Mouse (Mus musculus): ENCODE data around the gene Ergic1.

Ergic1 gene

DNA sequence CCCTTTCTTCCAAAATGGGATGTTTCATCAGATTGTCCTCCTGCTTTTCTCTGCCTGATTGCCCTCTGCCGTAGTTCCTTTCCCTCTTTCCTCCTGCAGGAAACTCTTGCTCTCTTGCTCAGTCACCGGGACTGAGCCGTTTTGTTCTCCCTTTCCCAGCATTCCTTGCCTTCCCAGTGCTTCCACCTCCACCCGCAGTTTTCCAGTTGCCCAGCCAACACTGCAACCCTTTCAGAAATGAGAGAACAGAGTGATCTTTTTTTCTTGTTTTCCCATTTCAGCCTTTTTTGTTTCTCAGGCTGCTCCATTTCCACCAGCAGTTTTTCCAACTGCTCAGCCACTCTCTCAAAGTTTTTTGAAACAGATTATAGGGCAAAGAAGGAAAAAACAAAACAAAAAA is 110.0 kb downstream of the Ergic1 start:
- no peak for DNase-seq

DNA sequence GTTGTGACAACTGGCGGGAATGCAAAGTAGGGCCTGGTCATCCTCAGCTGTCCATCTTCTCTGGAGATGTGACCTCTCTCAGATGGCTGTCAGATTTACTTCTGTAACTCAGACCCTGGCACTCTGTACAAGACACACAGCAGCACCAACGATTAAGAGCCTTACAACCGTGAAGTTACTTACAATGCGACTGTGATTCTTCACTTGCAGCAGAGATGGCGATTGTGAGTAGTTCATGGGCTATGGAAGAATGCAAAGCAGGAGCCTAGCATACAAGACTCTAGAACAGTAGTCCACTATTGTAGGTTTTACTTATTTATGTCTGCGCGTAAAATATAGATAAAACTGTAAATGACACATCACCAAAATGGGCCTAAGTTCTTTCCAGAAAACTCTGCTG is 114.6 kb downstream of the Ergic1 start:
- no peak for DNase-seq

DNA sequence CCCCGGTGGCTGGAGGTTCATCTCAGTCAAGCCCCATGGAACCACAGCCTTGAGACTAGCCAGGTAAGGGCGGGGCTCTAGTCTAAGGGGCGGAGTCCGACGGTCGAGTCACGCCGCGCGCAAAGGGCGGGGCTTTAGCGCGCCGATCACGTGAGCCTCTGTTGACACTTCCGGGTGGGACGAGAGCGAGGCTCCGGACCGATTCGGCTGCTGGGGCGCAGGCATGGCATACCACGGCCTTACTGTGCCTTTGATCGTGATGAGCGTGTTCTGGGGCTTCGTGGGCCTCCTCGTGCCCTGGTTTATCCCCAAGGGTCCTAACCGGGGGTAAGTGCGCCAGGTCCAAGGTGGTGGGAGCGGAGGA is 114.9 kb downstream of the Ergic1 start:
- DNase-seq: peak; percentile 91 to 93

DNA sequence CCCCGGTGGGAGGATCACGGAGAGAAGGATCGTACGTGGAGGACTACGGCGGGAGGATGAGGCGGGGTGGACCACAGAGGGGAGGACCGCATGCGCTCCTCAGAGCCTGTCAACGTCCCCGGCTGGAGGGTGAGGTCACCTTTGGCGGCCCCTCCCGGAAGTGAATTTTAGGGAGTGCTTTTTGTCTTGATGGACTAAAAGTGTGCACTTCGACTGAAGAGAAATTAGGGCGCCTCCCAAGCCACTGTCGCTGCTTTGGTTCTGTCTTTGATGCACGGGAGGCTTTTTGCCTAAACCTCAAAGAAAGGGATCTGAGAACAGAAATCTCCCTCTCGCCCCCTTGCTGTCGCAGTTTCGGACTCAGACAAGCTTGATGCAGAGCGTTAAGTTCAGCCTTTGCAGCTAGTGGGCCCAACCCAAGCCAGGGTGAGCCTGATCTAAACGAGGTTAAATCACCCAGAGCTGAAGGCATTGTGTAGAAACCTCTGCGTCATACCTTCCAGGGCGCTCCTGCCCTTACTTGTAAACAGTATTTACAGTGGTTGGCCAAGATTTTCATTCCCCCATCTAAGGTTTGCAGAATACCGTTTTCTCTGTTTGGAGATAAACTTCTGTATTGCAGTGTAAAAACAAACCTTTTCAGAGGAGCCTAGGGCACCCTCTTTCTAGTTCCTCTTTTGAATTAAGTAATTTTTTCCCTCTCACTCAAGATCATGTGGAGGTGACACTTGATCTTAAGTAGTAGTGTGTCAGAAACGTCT is 115.5 kb downstream of the Ergic1 start:
- DNase-seq: peak in 1 of 2 experiments; percentile 79

DNA sequence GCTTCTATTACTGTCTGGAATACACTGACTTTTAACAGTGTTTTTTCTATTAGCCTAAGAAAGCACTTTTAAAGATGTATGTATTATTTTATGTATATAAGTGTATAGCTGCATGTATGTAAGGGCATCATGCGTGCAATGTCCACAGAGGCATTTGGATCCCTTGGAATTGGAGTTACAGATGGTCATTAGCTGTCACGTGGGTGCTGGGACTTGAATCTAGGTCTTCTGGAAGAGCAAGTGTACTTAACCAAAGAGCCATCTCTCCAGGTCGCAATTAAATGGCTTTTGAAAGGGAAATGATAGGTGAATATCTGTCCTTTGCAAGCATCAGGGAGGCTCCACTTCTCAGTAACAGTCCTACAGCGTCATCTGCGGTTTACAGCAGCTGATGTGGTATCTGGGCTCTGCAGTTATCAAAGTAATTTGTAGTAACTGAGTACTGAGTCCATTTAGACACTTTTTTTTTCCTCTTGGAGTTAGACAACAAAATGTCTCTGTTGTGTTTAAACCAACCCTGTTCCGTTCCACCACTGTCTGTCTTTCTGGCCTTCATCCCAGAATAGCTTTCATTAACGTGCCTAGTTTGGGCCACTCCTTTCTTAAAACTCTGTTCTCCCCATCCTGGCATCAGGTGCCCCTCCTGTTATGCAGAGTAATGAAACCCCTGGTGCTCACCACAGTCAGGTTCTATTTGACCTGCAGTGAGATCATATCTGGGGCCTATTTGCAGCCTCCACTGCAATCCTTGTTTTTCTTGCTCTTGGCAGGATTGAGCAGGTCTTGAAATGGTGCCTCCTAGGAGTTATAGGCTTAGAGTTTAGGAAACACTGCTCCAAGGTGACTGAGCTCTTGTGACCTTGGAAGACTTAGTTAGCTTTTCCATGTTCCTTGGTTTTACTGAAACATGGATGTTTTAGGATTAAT is 116.7 kb downstream of the Ergic1 start:
- no peak for DNase-seq

DNA sequence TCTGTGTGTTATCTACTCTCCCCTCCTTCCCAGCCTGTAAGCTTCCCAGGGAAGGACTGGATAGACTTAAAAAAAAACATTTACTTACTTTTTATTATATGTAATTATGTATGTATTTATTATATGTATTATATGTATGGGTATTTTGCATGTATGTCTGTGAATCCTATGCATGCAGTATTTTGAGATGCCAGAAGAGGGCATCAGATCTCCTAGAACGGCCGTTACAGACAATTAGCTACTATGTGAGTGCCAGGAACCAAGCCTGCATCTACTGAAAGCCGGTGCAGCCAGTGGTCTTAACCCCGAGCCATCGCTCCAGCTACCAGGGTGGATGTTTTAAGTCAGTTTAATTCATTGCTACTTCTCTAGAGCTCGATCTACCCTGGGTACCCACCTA is 120.0 kb downstream of the Ergic1 start:
- DNase-seq: no peak

DNA sequence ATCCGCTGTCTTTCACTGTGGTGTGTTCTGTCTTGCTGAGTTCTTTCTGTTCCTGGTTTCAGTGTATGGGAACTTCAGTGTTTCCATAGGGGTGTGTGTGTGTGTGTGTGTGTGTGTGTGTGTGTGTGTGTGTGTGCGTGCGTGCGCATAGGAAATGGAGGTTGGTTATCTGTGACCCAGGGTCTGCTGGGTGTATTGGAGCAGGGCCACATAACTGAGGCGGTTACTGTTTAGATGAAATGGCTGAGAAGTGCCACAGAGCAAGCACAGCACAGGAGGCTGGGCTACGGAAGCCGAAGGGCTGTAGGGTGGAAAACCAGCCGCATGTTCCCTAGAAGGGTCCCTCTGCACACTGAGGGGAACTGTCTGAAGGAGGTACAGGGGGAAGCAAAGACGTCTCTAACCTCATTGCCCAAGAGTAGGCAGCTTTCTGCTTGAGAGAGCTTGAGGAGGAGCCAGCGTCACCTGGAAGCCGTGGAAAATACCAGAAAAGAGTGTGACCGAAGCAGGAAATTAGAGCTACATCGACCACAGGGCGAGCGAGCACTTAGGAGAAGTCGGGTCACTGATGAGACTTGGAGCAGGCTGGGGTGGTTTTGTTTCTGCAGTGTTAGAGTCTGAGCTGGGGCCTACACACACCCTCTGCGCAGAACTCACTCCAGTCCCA is 125.2 kb downstream of the Ergic1 start:
- DNase-seq: no peak

DNA sequence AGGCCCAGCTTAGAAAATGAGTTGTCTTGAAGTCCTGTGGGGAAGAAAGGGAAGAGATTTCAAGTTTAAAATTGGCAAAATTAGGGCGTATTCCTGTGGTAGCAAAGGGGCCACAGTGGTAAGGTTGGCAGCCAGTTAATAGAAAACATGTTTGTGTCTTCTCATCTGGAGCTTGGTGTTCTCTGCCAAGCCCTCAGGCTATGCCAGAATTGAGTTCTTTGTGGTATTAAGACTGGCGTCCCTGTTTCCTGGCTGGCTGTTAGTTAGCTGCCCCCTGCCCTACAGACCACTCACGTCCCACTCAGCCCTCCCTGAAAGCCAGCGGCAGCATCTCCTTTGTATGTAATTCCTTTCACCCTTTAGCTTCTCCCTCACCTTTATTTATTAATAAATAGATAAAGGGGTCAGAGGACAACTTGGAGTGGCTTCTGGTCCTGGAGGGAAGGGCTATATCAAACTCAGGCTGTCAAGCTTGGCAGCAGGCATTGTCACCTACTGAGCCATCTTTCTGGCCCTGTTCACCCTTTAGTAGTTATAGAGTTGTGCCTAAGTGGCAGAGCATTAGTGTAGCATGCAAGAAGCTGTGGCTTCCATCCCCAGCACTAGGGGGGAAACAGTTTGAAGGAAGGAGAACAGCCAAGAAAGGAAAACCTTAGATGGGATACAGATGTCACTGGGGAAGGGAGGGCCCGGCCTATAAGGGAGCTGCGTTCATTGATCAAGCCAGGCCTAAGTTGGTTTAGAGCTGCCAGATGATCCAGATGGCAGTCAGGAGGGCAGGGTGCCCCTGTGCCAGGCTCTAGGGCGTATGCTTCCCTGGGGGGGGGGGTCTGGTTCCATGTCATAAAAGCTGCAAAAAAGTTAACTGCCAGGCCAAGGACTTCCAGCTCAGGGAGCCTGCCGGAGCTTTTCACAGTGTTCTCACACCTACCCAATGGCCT is 127.8 kb downstream of the Ergic1 start:
- no peak for DNase-seq

DNA sequence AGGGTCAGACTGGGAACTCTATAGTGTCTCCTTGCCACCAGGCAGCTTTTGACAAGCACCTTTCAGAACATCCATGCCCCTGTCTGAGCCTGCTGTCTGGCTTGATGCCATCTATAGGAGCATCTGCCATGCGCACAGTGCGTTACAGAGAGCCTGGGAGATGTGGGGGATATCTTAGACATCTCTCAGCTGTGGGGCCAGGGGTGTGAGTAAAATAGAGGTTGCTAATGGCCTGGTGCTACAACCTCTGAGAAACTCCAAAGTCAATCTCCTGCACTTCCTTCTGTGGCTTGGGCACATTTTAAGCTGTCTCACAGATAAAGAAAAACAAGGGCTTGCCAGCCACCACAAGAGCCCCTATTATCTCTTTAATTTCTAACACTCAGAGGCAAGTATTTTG is 128.5 kb downstream of the Ergic1 start:
- no peak for DNase-seq

DNA sequence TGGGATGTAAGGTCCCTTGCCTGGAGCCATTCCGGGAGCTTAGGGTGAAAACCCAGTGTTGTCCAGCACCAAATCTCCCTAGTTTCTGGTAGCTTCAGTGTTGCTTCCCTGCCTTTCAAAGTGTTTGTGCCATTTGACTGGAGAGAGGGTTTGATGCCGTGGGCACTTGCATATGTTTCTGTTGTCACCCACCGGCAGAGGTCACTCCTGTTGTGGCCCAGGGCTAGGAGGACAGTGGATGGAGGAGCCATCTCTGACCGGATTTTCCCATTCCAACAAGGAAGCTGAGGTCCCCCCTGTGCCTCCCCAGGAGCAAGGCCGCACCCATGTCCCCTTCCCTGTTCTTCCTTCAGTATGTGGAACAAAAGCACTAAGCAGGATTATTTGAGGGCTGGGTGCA is 128.9 kb downstream of the Ergic1 start:
- DNase-seq: peak in 1 of 2 experiments; percentile 43

DNA sequence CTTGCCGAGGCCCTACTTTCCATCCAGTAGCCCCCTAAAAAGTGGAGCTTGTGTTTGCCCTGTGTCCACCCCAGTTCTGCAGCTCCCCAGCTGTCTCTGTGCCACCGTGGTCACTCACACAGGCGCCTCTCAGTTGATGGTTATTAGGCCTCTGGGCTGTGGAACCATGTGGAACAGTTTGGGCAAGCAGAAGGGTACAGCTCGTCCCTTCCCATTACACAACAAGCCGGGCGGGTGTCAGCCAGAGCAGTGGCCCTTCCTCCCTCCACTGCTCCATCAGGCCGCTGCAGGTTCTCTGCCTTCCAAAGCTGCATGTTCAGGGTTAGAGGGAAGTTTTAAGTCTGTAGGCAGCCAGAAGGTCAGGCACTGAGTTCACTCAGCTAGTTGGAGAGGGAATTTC is 129.8 kb downstream of the Ergic1 start:
- DNase-seq: no peak

DNA sequence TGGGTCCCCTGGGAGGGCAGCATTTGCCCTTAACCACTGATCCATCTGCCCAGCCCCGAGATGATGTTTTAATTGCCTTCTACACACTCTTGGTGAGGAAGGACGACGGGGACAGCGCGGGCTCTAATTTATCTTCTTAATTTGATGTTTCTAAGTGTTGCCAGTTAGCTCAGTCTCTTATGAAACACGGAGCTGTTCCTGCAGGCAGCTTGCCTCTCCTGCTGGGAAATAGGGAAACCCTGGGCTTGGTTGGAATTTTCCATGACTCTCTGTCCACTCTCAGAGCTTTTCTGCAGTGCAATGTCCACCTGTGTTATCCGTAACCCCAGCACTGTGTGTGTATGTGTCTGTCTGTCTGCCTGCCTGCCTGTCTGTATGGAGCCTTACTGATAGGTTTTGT is 132.1 kb downstream of the Ergic1 start:
- DNase-seq: peak; percentile 60 to 73

DNA sequence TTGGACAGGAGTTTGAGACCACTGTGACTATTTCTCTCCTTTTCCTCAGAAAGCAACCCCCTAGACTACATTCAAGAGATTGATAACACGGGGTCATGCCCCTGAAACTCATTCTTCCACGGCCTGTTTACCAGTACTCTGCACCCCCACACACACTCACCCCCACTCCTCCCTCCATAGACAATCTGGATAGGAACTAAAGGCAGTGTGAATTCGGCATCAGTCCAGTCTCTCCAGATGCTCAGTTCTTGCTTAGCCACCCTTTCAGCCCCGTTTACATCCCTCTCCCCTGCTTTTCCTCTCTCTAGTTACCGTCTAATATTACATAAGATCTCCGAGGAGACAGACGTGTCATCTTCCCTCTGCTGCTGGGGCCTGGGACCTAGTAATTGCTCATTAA is 132.9 kb downstream of the Ergic1 start:
- DNase-seq: no peak

DNA sequence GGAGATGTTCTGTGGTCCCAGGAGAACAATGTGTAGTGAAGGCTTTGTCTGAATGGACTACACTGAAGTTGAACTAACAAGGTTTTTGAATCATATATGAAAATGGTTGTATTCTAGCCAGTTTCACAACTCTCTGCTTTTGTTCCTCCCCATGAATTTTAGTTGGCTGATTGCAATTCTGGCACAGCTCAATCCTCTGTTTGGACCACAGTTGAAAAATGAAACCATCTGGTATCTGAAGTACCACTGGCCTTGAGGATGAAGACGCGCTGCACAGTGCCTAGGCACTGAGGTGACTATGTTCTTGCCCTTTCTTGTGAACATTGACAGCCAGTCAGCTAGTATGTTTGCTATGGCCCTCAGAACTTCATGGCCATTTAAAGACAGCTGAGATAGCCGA is 133.9 kb downstream of the Ergic1 start:
- DNase-seq: no peak

DNA sequence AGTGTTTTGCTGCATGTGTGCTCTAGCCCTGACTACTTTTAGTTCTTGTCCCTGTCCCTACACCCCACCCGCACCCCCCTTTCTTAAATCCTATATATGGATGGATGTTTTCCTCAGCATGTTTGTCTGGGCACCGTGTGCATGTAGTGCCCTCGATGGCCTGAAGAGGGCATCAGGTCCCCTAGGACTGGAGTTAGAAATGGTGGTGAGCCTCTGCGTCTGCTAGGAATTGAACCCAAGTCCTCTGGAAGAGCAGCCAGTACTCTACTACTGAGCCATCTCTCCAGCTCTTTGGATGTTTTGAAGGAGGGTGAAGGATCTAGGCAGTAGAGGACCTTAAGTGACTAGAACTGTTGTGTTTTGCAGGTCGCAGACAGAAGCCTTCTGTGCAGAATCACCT is 137.6 kb downstream of the Ergic1 start:
- no peak for DNase-seq

DNA sequence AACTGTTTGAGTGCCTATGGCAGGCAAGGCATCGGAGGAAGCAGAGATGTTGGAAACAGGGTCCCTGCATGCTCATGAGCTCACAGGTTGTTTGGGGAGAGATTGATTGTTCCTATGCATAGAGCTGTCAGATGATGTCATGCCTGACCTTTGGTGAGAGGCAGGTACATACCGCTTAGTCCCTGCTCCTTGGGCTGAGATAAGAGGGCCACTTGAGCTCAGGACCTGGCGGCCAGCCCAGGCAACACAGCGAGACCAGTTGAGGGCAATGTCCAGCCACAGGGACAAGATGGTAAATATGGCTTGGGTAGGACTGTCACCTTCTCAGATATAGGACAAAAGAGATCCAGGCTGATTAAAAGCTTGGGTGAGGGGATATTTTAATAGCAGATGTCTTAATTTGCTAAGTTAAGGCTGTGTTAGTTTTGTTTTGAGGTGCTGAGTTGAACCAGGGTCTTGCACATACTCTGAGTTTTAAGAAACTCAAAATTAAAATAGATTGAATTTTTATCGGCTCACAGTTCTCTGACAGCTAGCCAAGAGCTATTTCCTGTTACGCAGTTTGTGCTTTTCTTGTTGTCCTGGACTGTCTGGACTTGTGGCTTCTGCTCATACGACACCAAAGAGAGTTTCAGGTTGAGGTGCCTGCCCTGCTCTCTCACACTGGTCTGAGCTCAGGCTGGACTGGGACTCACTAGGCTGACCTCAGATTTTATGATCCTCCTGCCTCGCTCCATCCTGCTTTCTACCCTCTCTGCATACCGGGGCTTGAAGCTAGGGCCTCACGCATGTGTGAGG is 138.7 kb downstream of the Ergic1 start:
- peak; percentile 67 to 70 for DNase-seq

DNA sequence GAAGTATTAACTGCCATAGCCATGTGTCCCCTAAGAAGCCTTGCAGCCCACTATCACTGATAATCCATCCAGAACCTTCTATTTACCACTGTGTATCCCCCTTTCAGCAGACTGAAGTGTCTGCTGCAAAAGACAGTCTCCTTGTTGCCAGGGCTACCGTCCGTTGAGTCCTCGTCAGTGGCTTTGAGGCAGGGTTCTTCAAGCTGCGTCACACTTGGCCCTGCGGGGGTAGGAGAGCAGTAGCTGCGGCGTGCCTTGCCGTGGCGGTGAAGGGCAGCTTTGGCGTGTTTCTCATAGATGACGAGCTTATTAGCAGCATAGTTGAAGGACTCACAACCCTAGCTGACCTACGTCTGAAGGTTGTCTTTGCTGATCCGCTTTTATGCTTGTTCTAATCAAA is 140.3 kb downstream of the Ergic1 start:
- DNase-seq: no peak

DNA sequence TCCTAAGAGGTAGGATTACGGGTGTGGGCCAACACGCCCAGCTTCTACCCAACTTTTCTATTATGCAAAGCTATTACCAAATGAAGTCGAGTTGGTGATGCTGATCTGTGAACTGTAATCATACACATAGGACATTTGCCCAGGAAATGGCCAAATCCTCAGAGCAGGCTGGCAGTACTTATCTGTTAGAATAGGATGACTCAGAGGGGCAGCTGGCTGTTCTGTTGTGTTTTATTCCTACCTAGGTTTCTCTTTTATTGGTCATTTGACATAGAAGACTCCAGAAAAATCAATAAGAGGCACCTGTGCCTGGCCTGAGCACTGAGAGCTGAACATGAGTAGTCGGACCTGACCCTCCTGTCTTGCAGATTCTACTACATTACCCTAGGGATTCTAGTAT is 141.3 kb downstream of the Ergic1 start:
- DNase-seq: no peak

DNA sequence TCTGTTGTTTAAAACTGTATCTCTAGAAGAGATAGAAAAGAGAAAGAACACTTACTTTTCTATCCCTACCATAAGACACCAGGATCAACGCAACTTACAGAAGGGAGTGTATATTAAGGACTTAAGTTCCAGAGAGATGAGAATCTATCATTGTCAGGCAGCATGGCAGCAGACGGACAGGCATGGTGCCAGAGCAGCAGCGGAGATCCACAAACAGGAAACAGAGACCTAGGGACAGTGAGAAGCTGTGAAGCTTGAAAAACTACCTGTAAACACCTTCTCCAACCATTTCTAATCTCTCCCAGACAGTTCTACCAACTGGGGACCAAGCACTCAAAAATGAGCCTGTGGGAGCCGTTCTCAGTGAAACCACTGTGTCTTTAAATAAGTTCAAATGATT is 142.4 kb downstream of the Ergic1 start:
- DNase-seq: peak; percentile 68 to 70

DNA sequence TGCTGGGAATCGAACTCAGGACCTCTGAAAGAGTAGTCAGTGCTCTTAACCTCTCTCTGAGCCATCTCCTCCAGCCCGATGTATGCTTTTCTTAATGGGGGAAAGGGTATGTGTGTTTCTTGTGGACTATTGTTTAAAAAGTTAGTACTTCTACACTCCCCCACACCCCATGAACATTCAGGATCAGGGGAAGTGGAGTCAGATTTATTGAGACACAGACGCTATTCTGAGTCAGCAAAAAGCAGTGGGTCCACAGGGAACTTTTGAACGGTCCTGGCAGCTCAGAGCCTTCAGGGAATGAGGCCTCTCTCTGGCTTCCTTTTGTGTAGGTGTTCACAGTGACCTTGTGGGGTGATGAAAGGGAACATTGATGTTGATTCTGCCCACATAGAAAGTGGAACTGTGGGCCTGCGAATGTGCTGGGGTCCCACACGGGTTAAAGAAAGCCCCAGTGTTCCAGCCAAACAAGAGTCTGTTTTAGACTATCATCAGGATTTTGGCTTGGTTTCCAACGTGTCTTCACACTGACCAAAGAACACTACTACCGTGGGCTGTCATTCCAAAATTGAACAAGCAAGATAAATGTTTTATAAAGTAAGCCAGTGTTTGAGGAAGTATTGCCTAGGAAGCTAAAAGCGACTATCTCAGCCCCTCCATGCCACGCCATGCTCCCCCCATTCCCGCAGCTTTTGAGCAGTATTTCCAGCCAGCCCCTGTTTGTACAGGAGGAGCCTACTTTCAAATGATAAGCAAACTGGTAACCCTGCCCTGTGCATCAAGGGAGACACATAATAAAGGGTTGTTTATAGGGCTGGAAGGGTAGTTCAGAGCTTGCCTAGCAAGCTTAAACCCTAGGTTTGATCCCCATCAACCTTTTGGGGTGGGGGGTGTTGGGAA is 144.4 kb downstream of the Ergic1 start:
- no peak for DNase-seq
